Mouse (Mus musculus) midbrain, embryonic 14.5 days (tissue): ENCODE results near the gene F11r. TPM values are rescaled to one million over a fixed set of nuclear protein-coding genes. Genes with fewer than 3 reads are reported as not detected.

Experiments used
- ATAC-seq: fragments of 200-750 bp; cut with Nextera tagmentation; 2 replicates; pipeline ENCODE4 v1.8.0; 2017; ENCODE audit warnings: moderate number of reproducible peaks, moderate library complexity; ENCODE audit not compliant: low FRiP score, low TSS enrichment
- DNase-seq: peaks from one replicate; pipeline ENCODE4 v3.0.0-alpha.2; 2015
- H3K27ac ChIP-seq: fragments of 300-500 bp; sonication (generic); replicated peaks from 2 replicates; pipeline ENCODE4 v1.5.1; 2014; ENCODE audit warnings: mild to moderate bottlenecking, low read depth, low read length, moderate library complexity
- H3K27me3 ChIP-seq: fragments of 300-500 bp; sonication (generic); 2 replicates; pipeline ENCODE4 v1.6.1; 2014; ENCODE audit warnings: low read length, control low read depth, mixed read lengths; ENCODE audit not compliant: control insufficient read depth, insufficient read depth
- H3K36me3 ChIP-seq: fragments of 300-500 bp; sonication (generic); 2 replicates; pipeline ENCODE4 v1.6.1; 2014; ENCODE audit warnings: low read length, control low read depth; ENCODE audit not compliant: control insufficient read depth, insufficient read depth
- H3K4me1 ChIP-seq: fragments of 300-500 bp; sonication (generic); 2 replicates; pipeline ENCODE4 v1.6.1; 2014; ENCODE audit warnings: mild to moderate bottlenecking, antibody characterized with exemption, low read length, control low read depth; ENCODE audit not compliant: control insufficient read depth, insufficient read depth
- H3K4me2 ChIP-seq: fragments of 300-500 bp; sonication (generic); 2 replicates; pipeline ENCODE4 v1.6.1; 2014; ENCODE audit warnings: mild to moderate bottlenecking, low read length, moderate library complexity
- H3K4me3 ChIP-seq: fragments of 300-500 bp; sonication (generic); replicated peaks from 2 replicates; pipeline ENCODE4 v1.5.1; 2014; ENCODE audit warnings: low read depth, low read length
- H3K9ac ChIP-seq: fragments of 300-500 bp; sonication (generic); replicated peaks from 2 replicates; pipeline ENCODE4 v1.6.1; 2014; ENCODE audit warnings: mild to moderate bottlenecking, low read length, moderate library complexity
- H3K9me3 ChIP-seq: fragments of 300-500 bp; sonication (generic); 2 replicates; pipeline ENCODE4 v1.6.1; 2016; ENCODE audit warnings: low read length, control low read depth, mixed read lengths; ENCODE audit not compliant: control insufficient read depth
- WGBS: fragments of 180-500 bp; shearing (Covaris S2); extraction: QIAGEN DNeasy Blood & Tissue Kit; methylation state at CpG from one replicate; pipeline ENCODE4 v1.1.7; 2014; 5-methylcytosine and 5-hydroxymethylcytosine counted together
- polyA plus RNA-seq: library from polyadenylated mRNA; unstranded; fragments of >200 nt; fragmentation: Nextera tagmentation; extraction: Ambion mirVana; gene quantifications from 2 replicates; pipeline ENCODE4 v1.2.1, GENCODE M21; 2014

Gene F11r
- polyA plus RNA-seq, 1 experiment from 2014 or later = 8.1 TPM

DNA sequence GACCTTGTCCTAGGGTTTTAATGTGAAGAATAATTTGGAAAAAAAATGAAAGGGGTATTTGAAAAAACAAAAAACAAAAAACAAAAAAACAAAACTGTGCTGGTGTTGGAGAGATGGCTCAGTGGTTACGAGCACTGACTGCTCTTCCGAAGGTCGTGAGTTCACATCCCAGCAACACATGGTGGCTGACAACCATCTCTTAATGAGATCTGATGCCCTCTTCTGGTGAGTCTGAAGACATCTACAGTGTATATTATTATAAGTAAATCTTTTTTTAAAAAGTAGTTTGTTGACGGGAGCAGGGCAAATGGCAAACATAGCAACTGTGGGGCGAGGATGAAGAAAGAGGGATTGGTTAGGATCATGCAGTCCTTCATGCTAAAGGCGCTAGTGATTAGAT is 58.0 kb downstream of the F11r start:
- H3K4me2 ChIP-seq = no peak overlapping the region
- no peak overlapping the region for H3K9ac ChIP-seq
- H3K27ac ChIP-seq = no peak overlapping the region
- H3K27me3 ChIP-seq = no peaks in the 10 kb centered on the region
- H3K36me3 ChIP-seq = no peaks in the 10 kb centered on the region
- WGBS = 90% methylated on average over 6 of the region's 6 CpGs
- ATAC-seq (no peak), DNase-seq (no peak)
- no peak overlapping the region for H3K4me3 ChIP-seq
- no peaks in the 10 kb centered on the region for H3K4me1 ChIP-seq
- 0 out of 2 replicates have a peak, but pooled peaks cover 4% of the 10 kb centered on the region for H3K9me3 ChIP-seq

GRCm38 (mm10) chr1:171499856-171500255 is 62.5 kb downstream of the F11r start:
- Histone ChIP-seq H3K36me3 (no peaks in the 10 kb centered on the region), H3K9me3 (no peaks in the 10 kb centered on the region), H3K4me3 (no peak overlapping the region), H3K27ac (0 out of 2 replicates have a peak overlapping the region, but pooled peaks have one; percentile 22), H3K27me3 (no peaks in the 10 kb centered on the region), H3K4me2 (no peak overlapping the region), H3K9ac (no peak overlapping the region), H3K4me1 (peaks cover 3% of the 10 kb centered on the region; the same call in 1 of the 2 replicates)
- ATAC-seq (no peak), DNase-seq (no peak)
- 72% methylated on average over 5 of the region's 5 CpGs for whole genome bisulfite sequencing

DNA sequence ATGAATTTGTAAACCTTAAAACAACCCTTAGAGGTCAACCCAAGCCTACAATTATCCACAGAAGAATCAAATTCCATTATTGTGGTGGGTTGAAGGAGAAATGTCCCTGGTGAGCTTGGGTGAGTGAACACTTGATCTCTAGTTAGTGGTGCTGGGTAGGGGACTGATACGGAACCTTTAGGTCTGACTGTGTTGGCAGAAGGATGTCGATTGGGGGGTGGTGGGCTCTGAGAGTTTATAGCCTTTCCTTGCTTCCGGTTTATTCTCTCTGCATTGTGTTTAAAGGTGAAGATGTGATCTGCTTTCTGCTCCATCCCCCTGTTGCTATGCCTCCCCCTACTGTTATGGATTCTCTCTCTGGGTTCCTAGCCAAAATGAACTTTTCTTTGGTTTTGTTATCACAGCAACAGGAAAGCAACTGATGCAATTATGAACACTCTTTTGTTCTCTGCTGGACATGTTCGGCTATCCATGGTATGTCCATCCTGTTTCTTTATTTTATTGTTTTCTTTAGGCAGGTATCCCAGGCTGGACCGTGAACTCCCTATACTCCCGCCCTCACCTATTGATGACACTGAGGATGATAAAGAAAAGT is 63.8 kb downstream of the F11r start:
- peaks cover 4% of the 10 kb centered on the region; the same call in 1 of the 2 replicates for H3K4me1 ChIP-seq
- H3K9me3 ChIP-seq = no peaks in the 10 kb centered on the region
- ATAC-seq (no peak), DNase-seq (no peak)
- WGBS = 62% methylated on average over 6 of the region's 6 CpGs
- no peak overlapping the region for H3K27ac ChIP-seq
- H3K4me2 ChIP-seq = no peak overlapping the region
- no peaks in the 10 kb centered on the region for H3K36me3 ChIP-seq
- no peaks in the 10 kb centered on the region for H3K27me3 ChIP-seq
- no peak overlapping the region for H3K9ac ChIP-seq
- H3K4me3 ChIP-seq = no peak overlapping the region

DNA sequence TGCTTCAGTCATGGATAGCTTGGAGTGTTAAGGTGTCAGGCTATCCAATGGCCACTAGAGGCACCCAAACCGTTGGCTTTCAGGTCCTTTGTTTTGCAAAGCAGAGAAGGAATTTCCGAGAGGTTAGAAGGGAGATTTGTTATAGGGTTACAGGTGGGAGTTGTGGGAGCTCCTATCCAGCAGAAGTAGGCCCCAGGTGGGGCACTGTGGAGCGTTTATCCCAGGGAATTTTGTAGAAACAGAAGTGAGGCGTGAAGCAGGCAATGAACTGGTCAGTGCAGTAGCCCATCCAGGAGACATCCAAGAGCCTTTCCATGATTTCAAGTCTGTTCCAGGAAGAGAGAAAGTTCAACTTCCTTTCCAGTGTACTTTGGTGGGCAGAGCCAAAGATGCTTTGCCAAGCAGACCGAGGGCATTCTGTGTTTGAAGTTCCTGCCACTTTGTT is 64.3 kb downstream of the F11r start:
- no peaks in the 10 kb centered on the region for H3K9me3 ChIP-seq
- H3K4me3 ChIP-seq = 0 out of 2 replicates have a peak overlapping the region, but pooled peaks have one; percentile 9
- H3K4me2 ChIP-seq = peak overlapping the region; percentile 75
- no peaks in the 10 kb centered on the region for H3K36me3 ChIP-seq
- ATAC-seq = no peak
- peak overlapping the region; percentile 64 for H3K27ac ChIP-seq
- peak overlapping the region; percentile 16; the same call in 1 of the 2 replicates for H3K9ac ChIP-seq
- H3K4me1 ChIP-seq = peaks cover 4% of the 10 kb centered on the region; the same call in 1 of the 2 replicates
- peak; percentile 80 for DNase-seq
- WGBS = 3% methylated on average over 5 of the region's 5 CpGs
- no peaks in the 10 kb centered on the region for H3K27me3 ChIP-seq

DNA sequence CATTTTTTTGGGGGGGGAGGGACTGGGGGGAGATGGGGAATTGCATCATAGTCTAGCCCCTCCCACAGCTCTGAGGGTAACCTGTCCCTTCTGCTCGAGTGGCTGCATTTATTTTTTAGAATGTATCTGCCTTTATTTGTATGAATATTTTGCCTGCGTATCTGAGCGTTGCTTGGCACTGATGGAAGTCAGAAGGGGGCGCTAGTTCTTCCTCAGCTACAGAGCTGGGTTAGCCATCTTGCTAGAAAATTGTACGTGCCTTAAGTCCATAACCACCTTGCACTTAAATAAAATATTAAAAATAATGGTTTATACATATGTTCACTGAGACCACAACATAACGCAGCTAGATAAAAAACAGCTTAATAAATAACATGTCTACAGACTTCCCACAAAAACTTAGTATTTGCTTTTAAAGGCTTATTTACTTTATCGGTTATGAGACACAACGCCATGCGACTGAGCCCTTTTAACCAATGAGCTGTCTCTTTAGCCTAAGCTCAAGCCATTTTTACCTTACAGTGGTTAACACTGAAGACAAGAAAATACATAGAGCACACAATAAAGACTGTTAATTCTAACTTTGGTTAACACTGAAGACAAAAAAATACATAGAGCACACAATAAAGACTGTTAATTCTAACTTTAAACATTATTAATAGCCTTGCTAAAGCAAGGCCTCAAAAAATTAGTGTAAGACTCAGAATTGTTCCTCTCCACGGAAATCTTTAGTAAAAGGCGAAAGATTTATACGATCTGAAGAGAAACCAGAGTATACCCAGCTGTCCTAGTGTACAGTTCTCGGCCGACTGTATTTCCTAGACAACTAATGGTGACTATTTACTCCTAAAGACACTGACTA is 65.3 kb downstream of the F11r start:
- H3K27ac ChIP-seq = peak overlapping the region; percentile 96
- peak overlapping the region; percentile 63 for H3K4me3 ChIP-seq
- H3K27me3 ChIP-seq = no peaks in the 10 kb centered on the region
- H3K4me1 ChIP-seq = peaks cover 4% of the 10 kb centered on the region; the same call in 1 of the 2 replicates
- DNase-seq (peak; percentile 87), ATAC-seq (peak; percentile 85)
- H3K36me3 ChIP-seq = no peaks in the 10 kb centered on the region
- H3K4me2 ChIP-seq = peak overlapping the region; percentile 75
- WGBS = under 1% methylated on average over 14 of the region's 14 CpGs
- H3K9ac ChIP-seq = peak overlapping the region; percentile 80
- H3K9me3 ChIP-seq = no peaks in the 10 kb centered on the region

DNA sequence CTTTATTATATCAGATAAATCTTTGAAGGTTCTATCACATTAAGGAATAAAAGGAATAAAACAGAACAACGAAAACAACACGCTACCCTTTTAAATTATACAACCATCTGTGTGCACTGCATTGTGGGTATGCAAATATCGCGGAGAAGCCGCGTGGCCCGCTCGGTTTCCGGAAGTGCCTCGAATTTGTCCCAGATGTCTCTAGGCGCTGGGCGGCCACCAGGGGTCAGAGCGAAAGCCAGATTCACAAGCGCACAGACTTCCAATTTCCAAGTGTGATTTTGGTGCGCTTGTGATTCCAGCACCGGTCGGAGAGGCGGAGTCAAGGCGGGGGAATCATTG is 65.9 kb downstream of the F11r start, which contains the start of gene Alyref2:
Gene Alyref2, plus strand, starts transcription at position 229 of the 342 bp plus-strand sequence.
- under 1% methylated on average over 19 of the region's 19 CpGs for WGBS
- Histone ChIP-seq H3K4me3 (peak within 1 kb of the TSS; percentile 63), H3K36me3 (no peaks in the 10 kb centered on the region), H3K4me1 (peaks cover 4% of the 10 kb centered on the region; the same call in 1 of the 2 replicates), H3K9me3 (no peaks in the 10 kb centered on the region), H3K27me3 (no peaks in the 10 kb centered on the region), H3K4me2 (peak within 1 kb of the TSS; percentile 75), H3K9ac (peak within 1 kb of the TSS; percentile 80), H3K27ac (peak within 1 kb of the TSS; percentile 96)
- ATAC-seq = peak; percentile 90
- peak; percentile 97 for DNase-seq

DNA sequence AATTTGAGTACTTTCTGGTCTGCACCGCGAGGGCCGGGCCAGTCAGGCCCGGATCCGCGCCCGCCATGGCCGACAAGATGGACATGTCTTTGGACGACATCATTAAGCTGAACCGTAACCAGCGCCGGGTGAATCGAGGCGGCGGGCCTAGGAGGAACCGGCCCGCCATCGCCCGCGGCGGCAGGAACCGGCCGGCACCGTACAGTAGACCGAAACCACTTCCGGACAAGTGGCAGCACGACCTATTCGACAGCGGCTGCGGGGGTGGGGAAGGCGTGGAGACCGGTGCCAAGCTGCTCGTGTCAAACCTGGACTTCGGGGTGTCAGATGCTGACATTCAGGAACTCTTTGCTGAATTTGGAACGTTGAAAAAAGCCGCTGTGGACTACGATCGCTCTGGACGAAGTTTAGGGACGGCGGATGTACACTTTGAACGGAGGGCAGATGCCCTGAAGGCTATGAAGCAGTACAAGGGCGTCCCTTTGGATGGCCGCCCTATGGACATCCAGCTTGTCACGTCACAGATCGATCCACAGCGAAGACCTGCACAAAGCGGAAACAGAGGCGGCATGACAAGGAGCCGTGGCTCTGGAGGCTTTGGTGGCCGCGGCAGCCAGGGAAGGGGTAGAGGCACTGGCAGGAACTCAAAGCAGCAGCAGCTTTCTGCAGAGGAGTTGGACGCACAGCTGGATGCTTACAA is 66.4 kb downstream of the F11r start:
- Histone ChIP-seq H3K9me3 (no peaks in the 10 kb centered on the region), H3K36me3 (no peaks in the 10 kb centered on the region), H3K4me1 (peaks cover 4% of the 10 kb centered on the region; the same call in 1 of the 2 replicates), H3K9ac (peak overlapping the region; percentile 80), H3K27me3 (no peaks in the 10 kb centered on the region), H3K27ac (peak overlapping the region; percentile 96), H3K4me3 (peak overlapping the region; percentile 63), H3K4me2 (peak overlapping the region; percentile 75)
- peak; percentile 82 for DNase-seq
- ATAC-seq = peak; percentile 70
- WGBS = under 1% methylated on average over 53 of the region's 53 CpGs

DNA sequence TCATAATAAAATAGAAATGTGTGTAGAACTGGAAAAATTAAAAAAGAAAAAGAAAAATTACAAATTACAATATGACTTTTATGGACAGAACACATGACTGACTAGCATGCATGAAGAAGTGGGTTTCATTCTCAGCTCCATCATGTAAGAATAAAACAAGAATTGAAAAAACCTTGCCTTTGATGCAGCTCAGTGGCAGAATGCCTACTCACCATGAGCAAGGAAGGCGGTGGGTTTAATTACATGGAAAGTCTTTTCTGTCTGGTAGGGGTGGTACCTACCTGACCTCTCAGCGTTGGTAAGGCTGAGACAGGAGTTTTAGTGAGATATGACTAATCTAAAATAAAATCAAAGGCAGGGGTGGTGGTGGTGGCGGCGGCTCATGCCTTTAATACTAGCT is 67.3 kb downstream of the F11r start:
- no peaks in the 10 kb centered on the region for H3K9me3 ChIP-seq
- peak; percentile 32 for DNase-seq
- 63% methylated on average over 4 of the region's 4 CpGs for WGBS
- ATAC-seq = no peak
- peak overlapping the region; percentile 18; the same call in 1 of the 2 replicates for H3K9ac ChIP-seq
- no peaks in the 10 kb centered on the region for H3K36me3 ChIP-seq
- H3K27ac ChIP-seq = 0 out of 2 replicates have a peak overlapping the region, but pooled peaks have one; percentile 96
- H3K27me3 ChIP-seq = no peaks in the 10 kb centered on the region
- peak overlapping the region; percentile 75 for H3K4me2 ChIP-seq
- peak overlapping the region; percentile 63 for H3K4me3 ChIP-seq
- H3K4me1 ChIP-seq = peaks cover 4% of the 10 kb centered on the region; the same call in 1 of the 2 replicates
